Mouse (Mus musculus) forebrain, embryonic 14.5 days (tissue): ENCODE measurements around the gene Slc30a9. TPM values are rescaled to one million over a fixed set of nuclear protein-coding genes. Genes with fewer than 3 reads are reported as not detected.

Experiments used
- ATAC-seq: fragments of 200-750 bp; cut with Nextera tagmentation; 2 replicates; pipeline ENCODE4 v1.8.0; 2017; ENCODE audit warnings: mild to moderate bottlenecking, moderate library complexity
- DNase-seq: peaks from one replicate; pipeline ENCODE4 v3.0.0-alpha.2; 2015; ENCODE audit warnings: low spot score
- H3K27ac ChIP-seq: fragments of 300-500 bp; sonication (generic); 2 replicates; pipeline ENCODE4 v1.5.1; 2014; ENCODE audit warnings: low read depth, mild to moderate bottlenecking, control low read depth, low read length, moderate library complexity
- H3K27me3 ChIP-seq: fragments of 300-500 bp; sonication (generic); replicated peaks from 2 replicates; pipeline ENCODE4 v1.6.1; 2014; ENCODE audit warnings: low read length, control low read depth, mixed read lengths; ENCODE audit not compliant: control insufficient read depth, insufficient read depth
- H3K36me3 ChIP-seq: fragments of 300-500 bp; sonication (generic); 2 replicates; pipeline ENCODE4 v1.6.1; 2014; ENCODE audit warnings: low read length, control low read depth; ENCODE audit not compliant: control insufficient read depth, insufficient read depth
- H3K4me1 ChIP-seq: fragments of 300-500 bp; sonication (generic); 2 replicates; pipeline ENCODE4 v1.6.1; 2014; ENCODE audit warnings: antibody characterized with exemption, low read length, control low read depth; ENCODE audit not compliant: control insufficient read depth, insufficient read depth
- H3K4me2 ChIP-seq: fragments of 300-500 bp; sonication (generic); 2 replicates; pipeline ENCODE4 v1.6.1; 2014; ENCODE audit warnings: mild to moderate bottlenecking, control low read depth, low read length
- H3K4me3 ChIP-seq: fragments of 300-500 bp; sonication (generic); 2 replicates; pipeline ENCODE4 v1.5.1; 2014; ENCODE audit warnings: low read depth, low read length, control low read depth
- H3K9ac ChIP-seq: fragments of 300-500 bp; sonication (generic); 2 replicates; pipeline ENCODE4 v1.6.1; 2014; ENCODE audit warnings: mild to moderate bottlenecking, low read length, control low read depth, moderate library complexity
- H3K9me3 ChIP-seq: fragments of 300-500 bp; sonication (generic); replicated peaks from 2 replicates; pipeline ENCODE4 v1.6.1; 2016; ENCODE audit warnings: low read length, control low read depth, mixed read lengths; ENCODE audit not compliant: control insufficient read depth
- WGBS: fragments of 180-500 bp; shearing (Covaris S2); extraction: QIAGEN DNeasy Blood & Tissue Kit; methylation state at CpG from one replicate; pipeline ENCODE4 v1.1.7; 2014; 5-methylcytosine and 5-hydroxymethylcytosine counted together
- polyA plus RNA-seq: library from polyadenylated mRNA; unstranded; fragments of >200 nt; fragmentation: Nextera tagmentation; extraction: Ambion mirVana; gene quantifications from 2 replicates; pipeline ENCODE4 v1.2.1, GENCODE M21; 2014

Gene Slc30a9
- polyA plus RNA-seq, 1 experiment from 2014 or later, result 160 TPM

DNA sequence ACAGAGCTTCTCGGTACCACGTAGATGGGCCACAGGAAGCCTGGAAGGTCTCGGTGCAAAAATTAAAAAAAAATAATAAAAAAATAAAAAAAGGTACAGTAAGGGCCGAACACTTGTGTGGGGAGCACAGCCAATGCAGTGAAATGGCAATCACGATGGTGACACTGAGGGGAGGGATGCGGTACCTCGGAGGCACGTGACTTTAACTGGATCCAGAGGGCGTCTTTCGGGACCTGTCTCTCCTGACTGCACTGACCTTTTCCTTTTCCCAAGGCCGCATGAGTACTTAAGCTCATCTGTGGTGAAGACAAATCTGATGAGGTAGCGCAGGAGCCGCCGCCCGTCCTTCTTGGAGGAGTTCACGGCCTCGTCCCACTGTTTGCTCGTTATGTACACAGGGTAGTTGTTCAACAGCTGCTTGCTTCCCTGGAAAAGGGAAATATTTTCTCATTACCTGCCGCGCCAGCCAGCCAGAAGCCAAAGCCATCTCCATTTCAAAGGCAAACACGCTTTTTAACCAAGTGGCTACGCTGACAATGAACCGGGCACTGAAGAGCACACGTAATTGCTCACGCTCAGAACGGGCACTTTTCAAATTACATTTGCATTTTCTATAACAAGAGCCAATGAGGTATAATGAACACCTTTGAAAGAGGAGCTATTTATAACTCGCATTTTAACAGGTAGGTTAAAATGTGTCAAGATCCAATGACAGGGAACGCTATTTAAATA is 93.3 kb downstream of the Slc30a9 start:
- Histone ChIP-seq H3K4me3 (no peak overlapping the region), H3K27ac (no peak overlapping the region), H3K4me2 (peak overlapping the region; percentile 42), H3K9me3 (no peaks in the 10 kb centered on the region), H3K36me3 (0 out of 2 replicates have a peak, but pooled peaks cover 12% of the 10 kb centered on the region), H3K27me3 (no peaks in the 10 kb centered on the region), H3K4me1 (peaks cover 4% of the 10 kb centered on the region; the same call in 1 of the 2 replicates), H3K9ac (peak overlapping the region; percentile 7; the same call in 1 of the 2 replicates)
- DNase-seq, result peak; percentile 53
- 33% methylated on average over 28 of the region's 28 CpGs for WGBS
- ATAC-seq, result peak; percentile 53

DNA sequence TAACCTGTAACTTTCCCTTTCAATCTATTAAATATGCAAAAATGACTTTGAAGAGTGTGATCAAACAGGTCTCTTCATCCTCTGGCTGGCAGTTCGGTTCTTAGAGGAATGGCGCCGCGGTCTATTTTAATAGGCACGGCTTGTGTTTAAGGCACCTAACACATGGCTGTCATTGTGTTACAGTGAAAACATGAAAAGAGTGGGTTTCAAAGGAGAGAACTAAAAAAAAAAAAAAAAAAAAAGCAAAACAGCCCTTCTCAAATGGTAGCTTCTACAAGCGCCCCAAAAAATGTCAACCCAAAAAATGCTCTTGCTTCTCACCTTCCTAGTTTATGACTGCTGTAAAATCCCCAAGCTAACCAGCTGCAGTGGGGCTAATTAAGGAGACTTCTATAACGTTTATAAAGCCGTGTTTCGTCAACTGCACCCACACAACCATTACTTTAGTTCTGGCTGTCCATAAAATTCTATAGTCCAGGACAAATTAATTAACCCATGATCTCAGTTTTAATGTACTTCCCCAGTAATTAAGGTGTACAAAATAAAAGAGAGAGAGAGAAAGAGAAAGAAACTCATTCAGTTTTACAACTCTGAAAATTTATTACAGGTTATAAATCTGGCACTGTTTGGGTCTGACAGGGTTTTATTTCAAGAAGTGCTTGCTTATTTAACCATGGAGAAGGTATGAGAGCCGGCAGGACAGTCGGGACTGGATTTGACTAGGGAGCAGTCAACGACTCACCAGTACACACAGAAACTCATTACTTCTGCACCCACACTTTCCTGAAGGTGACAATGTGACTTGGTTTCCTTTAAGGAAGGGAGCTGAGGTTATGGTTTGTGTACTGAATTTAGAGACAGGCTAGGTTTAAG is 94.1 kb downstream of the Slc30a9 start:
- Histone ChIP-seq H3K4me2 (peak overlapping the region; percentile 42), H3K4me1 (peaks cover 4% of the 10 kb centered on the region; the same call in 1 of the 2 replicates), H3K27ac (no peak overlapping the region), H3K27me3 (no peaks in the 10 kb centered on the region), H3K36me3 (0 out of 2 replicates have a peak, but pooled peaks cover 12% of the 10 kb centered on the region), H3K9ac (no peak overlapping the region), H3K9me3 (no peaks in the 10 kb centered on the region), H3K4me3 (no peak overlapping the region)
- 23% methylated on average over 12 of the region's 12 CpGs for WGBS
- peak; percentile 62 for DNase-seq
- ATAC-seq, result peak; percentile 55; the same call in 1 of the 2 replicates

DNA sequence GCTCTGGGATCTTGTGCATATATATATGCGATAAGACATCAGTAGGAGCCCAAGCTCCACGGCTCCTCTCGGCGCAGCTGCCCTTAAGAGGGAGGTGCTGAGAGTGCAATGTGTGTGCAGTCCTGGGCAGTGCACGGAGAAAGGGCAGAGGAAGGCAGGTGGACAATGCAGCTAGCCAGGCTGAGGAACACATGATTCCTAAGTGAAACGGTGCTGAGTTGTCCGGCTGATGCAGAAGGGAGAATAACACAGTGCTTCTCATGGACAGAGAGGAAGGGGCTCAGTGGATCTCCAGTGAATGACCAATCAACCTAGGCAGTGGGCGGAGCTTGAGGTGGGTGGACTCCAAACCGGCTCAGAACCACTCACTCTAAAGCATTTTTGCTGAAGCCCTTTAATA is 94.9 kb downstream of the Slc30a9 start:
- Histone ChIP-seq H3K4me2 (no peak overlapping the region), H3K27ac (no peak overlapping the region), H3K9me3 (no peaks in the 10 kb centered on the region), H3K36me3 (0 out of 2 replicates have a peak, but pooled peaks cover 12% of the 10 kb centered on the region), H3K4me1 (peaks cover 4% of the 10 kb centered on the region; the same call in 1 of the 2 replicates), H3K27me3 (no peaks in the 10 kb centered on the region), H3K4me3 (no peak overlapping the region), H3K9ac (no peak overlapping the region)
- ATAC-seq (peak; percentile 24; the same call in 1 of the 2 replicates), DNase-seq (no peak)
- 60% methylated on average over 9 of the region's 9 CpGs for WGBS

DNA sequence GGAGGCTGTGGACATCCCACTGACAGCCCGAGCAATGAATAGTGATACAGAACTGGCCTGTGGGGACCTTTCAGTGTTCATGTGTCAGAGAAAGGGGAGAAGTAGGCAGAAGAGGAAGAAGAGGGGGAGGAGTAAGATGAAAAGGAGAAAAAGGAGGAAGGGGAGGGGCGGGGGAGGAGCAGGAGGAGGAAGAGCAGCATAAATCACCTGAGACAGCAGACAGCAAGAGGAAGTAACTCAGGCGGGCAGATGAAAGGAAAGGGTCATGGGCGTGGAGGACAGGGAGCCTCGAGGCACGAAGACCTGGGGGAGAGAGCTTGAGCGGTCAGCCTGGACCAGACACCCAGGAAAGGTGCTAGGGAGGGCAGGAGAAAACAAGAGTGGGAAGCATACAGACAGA is 97.6 kb downstream of the Slc30a9 start:
- Histone ChIP-seq H3K9me3 (no peaks in the 10 kb centered on the region), H3K27ac (no peak overlapping the region), H3K36me3 (0 out of 2 replicates have a peak, but pooled peaks cover 2% of the 10 kb centered on the region), H3K4me3 (no peak overlapping the region), H3K27me3 (no peaks in the 10 kb centered on the region), H3K4me1 (peaks cover 4% of the 10 kb centered on the region; the same call in 1 of the 2 replicates), H3K9ac (no peak overlapping the region), H3K4me2 (no peak overlapping the region)
- ATAC-seq (no peak), DNase-seq (no peak)
- WGBS, result 92% methylated on average over 7 of the region's 7 CpGs

DNA sequence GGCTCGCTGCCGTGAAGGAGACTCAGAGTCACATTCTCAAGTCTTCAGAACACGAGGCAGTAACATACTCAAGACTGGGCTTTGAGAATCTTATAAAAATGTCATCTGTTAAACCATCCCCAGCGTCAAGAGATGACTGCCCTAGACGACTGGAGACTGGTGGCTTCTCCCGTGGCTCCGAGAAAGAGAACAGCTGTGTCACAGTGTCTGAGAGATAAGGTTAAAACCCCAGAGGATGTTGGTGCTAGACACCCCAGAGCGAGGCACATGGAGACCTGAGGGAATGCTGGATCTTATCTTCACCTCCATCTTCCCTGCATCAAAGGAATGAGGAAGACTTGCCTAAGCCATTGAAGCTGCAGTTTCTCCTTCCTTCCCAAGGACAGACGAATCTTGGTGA is 98.2 kb downstream of the Slc30a9 start:
- Histone ChIP-seq H3K4me2 (no peak overlapping the region), H3K27ac (no peak overlapping the region), H3K9me3 (no peaks in the 10 kb centered on the region), H3K4me3 (no peak overlapping the region), H3K4me1 (peaks cover 2% of the 10 kb centered on the region; the same call in 1 of the 2 replicates), H3K36me3 (0 out of 2 replicates have a peak, but pooled peaks cover 2% of the 10 kb centered on the region), H3K9ac (no peak overlapping the region), H3K27me3 (no peaks in the 10 kb centered on the region)
- DNase-seq (no peak), ATAC-seq (no peak)
- WGBS, result 91% methylated on average over 9 of the region's 9 CpGs

Other genes with a start within 250 kb of the Slc30a9 start
- not detected in 2 replicates for gene Phox2b, start 207.7 kb upstream of the Slc30a9 start, polyA plus RNA-seq
- gene Tmem33, start 46.4 kb upstream of the Slc30a9 start, polyA plus RNA-seq, result 83.2 and 86.7 TPM in 2 replicates
- 5.5 and 7.7 TPM in 2 replicates for gene Bend4, start 121.4 kb downstream of the Slc30a9 start, polyA plus RNA-seq